Mouse (Mus musculus): ENCODE measurements around the gene Ddc. TPM values are rescaled to one million over a fixed set of nuclear protein-coding genes. Genes with fewer than 3 reads are reported as not detected.

The Ddc gene
- polyA plus RNA-seq, 1 experiment from 2014 or later: 3.3 TPM

- no peak overlapping the region for H3K4me2 ChIP-seq
- H3K4me1 ChIP-seq (replicated peaks): peaks cover 12% of the 10 kb centered on the region
- peak; percentile 40; the same call in 1 of the 2 replicates for ATAC-seq (ENCODE audit: low read depth)
- H3K9me3 ChIP-seq: no peaks in the 10 kb centered on the region
- no peak overlapping the region for H3K4me3 ChIP-seq
- H3K36me3 ChIP-seq: peaks cover 26% of the 10 kb centered on the region
- WGBS: 49% methylated on average over 11 of the region's 11 CpGs
- H3K27ac ChIP-seq (replicated peaks): 0 out of 2 replicates have a peak overlapping the region, but pooled peaks have one; percentile 18
- H3K27me3 ChIP-seq: no peaks in the 10 kb centered on the region
- no peak overlapping the region for H3K9ac ChIP-seq
Observed at GRCm38 (mm10) chr11:11932102-11932789, 34.3 kb upstream of the Ddc start.

GRCm38 (mm10) chr11:11931688-11932087 lies 33.7 kb upstream of the Ddc start:
- H3K36me3 ChIP-seq: peaks cover 22% of the 10 kb centered on the region
- H3K27me3 ChIP-seq: no peaks in the 10 kb centered on the region
- H3K27ac ChIP-seq (replicated peaks): no peak overlapping the region
- H3K4me1 ChIP-seq (replicated peaks): peaks cover 12% of the 10 kb centered on the region
- H3K9me3 ChIP-seq: no peaks in the 10 kb centered on the region
- 37% methylated on average over 5 of the region's 5 CpGs for WGBS
- H3K4me3 ChIP-seq: no peak overlapping the region
- H3K4me2 ChIP-seq: no peak overlapping the region
- H3K9ac ChIP-seq: no peak overlapping the region
- no peak for ATAC-seq (ENCODE audit: low read depth)

- no peaks in the 10 kb centered on the region for H3K27me3 ChIP-seq
- peaks cover 10% of the 10 kb centered on the region for H3K36me3 ChIP-seq
- H3K27ac ChIP-seq (replicated peaks): no peak overlapping the region
- H3K9me3 ChIP-seq: no peaks in the 10 kb centered on the region
- no peak overlapping the region for H3K9ac ChIP-seq
- 91% methylated on average over 11 of the region's 11 CpGs for WGBS
- no peak overlapping the region for H3K4me3 ChIP-seq
- no peak overlapping the region for H3K4me2 ChIP-seq
- peaks cover 12% of the 10 kb centered on the region for H3K4me1 ChIP-seq (replicated peaks)
- ATAC-seq (ENCODE audit: low read depth): no peak
Observed at GRCm38 (mm10) chr11:11930527-11930926, 32.6 kb upstream of the Ddc start.

GRCm38 (mm10) chr11:11929059-11929458 lies 31.1 kb upstream of the Ddc start:
- Histone ChIP-seq H3K9ac (no peak overlapping the region), H3K4me1 (replicated peaks) (peaks cover 12% of the 10 kb centered on the region), H3K36me3 (peaks cover 8% of the 10 kb centered on the region), H3K4me2 (no peak overlapping the region), H3K27me3 (no peaks in the 10 kb centered on the region), H3K27ac (replicated peaks) (no peak overlapping the region), H3K4me3 (no peak overlapping the region), H3K9me3 (no peaks in the 10 kb centered on the region)
- no peak for ATAC-seq (ENCODE audit: low read depth)
- 92% methylated on average over 3 of the region's 3 CpGs for WGBS

- Histone ChIP-seq H3K4me3 (no peak overlapping the region), H3K27me3 (no peaks in the 10 kb centered on the region), H3K9ac (no peak overlapping the region), H3K27ac (replicated peaks) (no peak overlapping the region), H3K9me3 (no peaks in the 10 kb centered on the region), H3K4me2 (no peak overlapping the region), H3K4me1 (replicated peaks) (peaks cover 12% of the 10 kb centered on the region), H3K36me3 (peaks cover 8% of the 10 kb centered on the region; the same call in 1 of the 2 replicates)
- WGBS: 93% methylated on average over 2 of the region's 2 CpGs
- ATAC-seq (ENCODE audit: low read depth): no peak
Observed at GRCm38 (mm10) chr11:11928586-11928985, 30.6 kb upstream of the Ddc start.

GRCm38 (mm10) chr11:11923900-11924299 lies 26.0 kb upstream of the Ddc start:
- Histone ChIP-seq H3K4me2 (no peak overlapping the region), H3K4me3 (no peak overlapping the region), H3K36me3 (no peaks in the 10 kb centered on the region), H3K27me3 (no peaks in the 10 kb centered on the region), H3K4me1 (replicated peaks) (no peaks in the 10 kb centered on the region), H3K9ac (no peak overlapping the region), H3K27ac (replicated peaks) (no peak overlapping the region), H3K9me3 (no peaks in the 10 kb centered on the region)
- no peak for ATAC-seq (ENCODE audit: low read depth)
- WGBS: 32% methylated on average over 3 of the region's 3 CpGs

- Histone ChIP-seq H3K36me3 (no peaks in the 10 kb centered on the region), H3K9ac (no peak overlapping the region), H3K27ac (replicated peaks) (no peak overlapping the region), H3K27me3 (no peaks in the 10 kb centered on the region), H3K4me1 (replicated peaks) (no peaks in the 10 kb centered on the region), H3K4me3 (no peak overlapping the region), H3K9me3 (no peaks in the 10 kb centered on the region), H3K4me2 (no peak overlapping the region)
- no peak for ATAC-seq (ENCODE audit: low read depth)
- WGBS: 82% methylated on average over 3 of the region's 3 CpGs
Observed at GRCm38 (mm10) chr11:11923345-11923744, 25.4 kb upstream of the Ddc start.

GRCm38 (mm10) chr11:11922106-11922505 lies 24.2 kb upstream of the Ddc start:
- Histone ChIP-seq H3K9me3 (no peaks in the 10 kb centered on the region), H3K4me2 (no peak overlapping the region), H3K27me3 (no peaks in the 10 kb centered on the region), H3K4me3 (no peak overlapping the region), H3K36me3 (no peaks in the 10 kb centered on the region), H3K4me1 (replicated peaks) (no peaks in the 10 kb centered on the region), H3K9ac (no peak overlapping the region), H3K27ac (replicated peaks) (no peak overlapping the region)
- 85% methylated on average over 2 of the region's 2 CpGs for WGBS
- ATAC-seq (ENCODE audit: low read depth): no peak

GRCm38 (mm10) chr11:11907703-11908413 lies 9.9 kb upstream of the Ddc start:
- WGBS: 69% methylated on average over 7 of the region's 7 CpGs
- Histone ChIP-seq H3K36me3 (no peaks in the 10 kb centered on the region), H3K9me3 (0 out of 2 replicates have a peak, but pooled peaks cover 6% of the 10 kb centered on the region), H3K4me2 (no peak overlapping the region), H3K27ac (replicated peaks) (no peak overlapping the region), H3K9ac (no peak overlapping the region), H3K27me3 (no peaks in the 10 kb centered on the region), H3K4me3 (no peak overlapping the region), H3K4me1 (replicated peaks) (no peaks in the 10 kb centered on the region)
- no peak for ATAC-seq (ENCODE audit: low read depth)

- Histone ChIP-seq H3K9ac (no peak overlapping the region), H3K27ac (replicated peaks) (no peak overlapping the region), H3K36me3 (no peaks in the 10 kb centered on the region), H3K4me2 (no peak overlapping the region), H3K4me1 (replicated peaks) (no peaks in the 10 kb centered on the region), H3K4me3 (no peak overlapping the region), H3K9me3 (0 out of 2 replicates have a peak, but pooled peaks cover 6% of the 10 kb centered on the region), H3K27me3 (no peaks in the 10 kb centered on the region)
- ATAC-seq (ENCODE audit: low read depth): no peak
Observed at GRCm38 (mm10) chr11:11905518-11905917, 7.6 kb upstream of the Ddc start.

GRCm38 (mm10) chr11:11904995-11905394 lies 7.1 kb upstream of the Ddc start:
- no peak overlapping the region for H3K9ac ChIP-seq
- H3K27ac ChIP-seq (replicated peaks): no peak overlapping the region
- no peaks in the 10 kb centered on the region for H3K4me1 ChIP-seq (replicated peaks)
- no peak overlapping the region for H3K4me3 ChIP-seq
- WGBS: 66% methylated on average over 5 of the region's 5 CpGs
- no peak for ATAC-seq (ENCODE audit: low read depth)
- H3K27me3 ChIP-seq: no peaks in the 10 kb centered on the region
- 0 out of 2 replicates have a peak, but pooled peaks cover 6% of the 10 kb centered on the region for H3K9me3 ChIP-seq
- no peaks in the 10 kb centered on the region for H3K36me3 ChIP-seq
- no peak overlapping the region for H3K4me2 ChIP-seq

GRCm38 (mm10) chr11:11901509-11901908 lies 3.6 kb upstream of the Ddc start:
- no peak for ATAC-seq (ENCODE audit: low read depth)
- Histone ChIP-seq H3K4me2 (no peak overlapping the region), H3K27me3 (no peaks in the 10 kb centered on the region), H3K9ac (no peak overlapping the region), H3K36me3 (no peaks in the 10 kb centered on the region), H3K4me3 (no peak overlapping the region), H3K4me1 (replicated peaks) (no peaks in the 10 kb centered on the region), H3K9me3 (no peaks in the 10 kb centered on the region), H3K27ac (replicated peaks) (no peak overlapping the region)
- 77% methylated on average over 5 of the region's 5 CpGs for WGBS

All from neural tube, embryonic 13.5 days (tissue).